Mouse (Mus musculus) hindbrain, embryonic 14.5 days (tissue): ENCODE data around the gene Zfp114. TPM values are rescaled to one million over a fixed set of nuclear protein-coding genes. Genes with fewer than 3 reads are reported as not detected.

Experiments used
- ATAC-seq: fragments of 200-750 bp; cut with Nextera tagmentation; 2 replicates; pipeline ENCODE4 v1.8.0; 2017; ENCODE audit warnings: moderate number of reproducible peaks, mild to moderate bottlenecking, moderate TSS enrichment, moderate library complexity; ENCODE audit not compliant: low FRiP score
- DNase-seq: peaks from one replicate; pipeline ENCODE4 v3.0.0-alpha.2; 2015; ENCODE audit warnings: low spot score
- H3K27ac ChIP-seq: fragments of 300-500 bp; sonication (generic); 2 replicates; pipeline ENCODE4 v1.5.1; 2014; ENCODE audit warnings: mild to moderate bottlenecking, moderate library complexity
- H3K27me3 ChIP-seq: fragments of 300-500 bp; sonication (generic); 2 replicates; pipeline ENCODE4 v1.6.1; 2014; ENCODE audit warnings: mild to moderate bottlenecking, low read length, mixed read lengths; ENCODE audit not compliant: control insufficient read depth, insufficient read depth
- H3K36me3 ChIP-seq: fragments of 300-500 bp; sonication (generic); replicated peaks from 2 replicates; pipeline ENCODE4 v1.6.1; 2014; ENCODE audit not compliant: control insufficient read depth, insufficient read depth
- H3K4me1 ChIP-seq: fragments of 300-500 bp; sonication (generic); replicated peaks from 2 replicates; pipeline ENCODE4 v1.6.1; 2014; ENCODE audit warnings: antibody characterized with exemption, low read length, mixed read lengths; ENCODE audit not compliant: control insufficient read depth, insufficient read depth
- H3K4me2 ChIP-seq: fragments of 300-500 bp; sonication (generic); replicated peaks from 2 replicates; pipeline ENCODE4 v1.6.1; 2014; ENCODE audit warnings: mild to moderate bottlenecking, moderate library complexity
- H3K4me3 ChIP-seq: fragments of 300-500 bp; sonication (generic); replicated peaks from 2 replicates; pipeline ENCODE4 v1.5.1; 2014; ENCODE audit warnings: mild to moderate bottlenecking, low read length
- H3K9ac ChIP-seq: fragments of 300-500 bp; sonication (generic); 2 replicates; pipeline ENCODE4 v1.6.1; 2014
- H3K9me3 ChIP-seq: fragments of 300-500 bp; sonication (generic); 2 replicates; pipeline ENCODE4 v1.6.1; 2016; ENCODE audit warnings: low read length; ENCODE audit not compliant: control insufficient read depth
- WGBS: fragments of 180-500 bp; shearing (Covaris S2); extraction: QIAGEN DNeasy Blood & Tissue Kit; methylation state at CpG from one replicate; pipeline ENCODE4 v1.1.7; 2014; 5-methylcytosine and 5-hydroxymethylcytosine counted together
- polyA plus RNA-seq: library from polyadenylated mRNA; unstranded; fragments of >200 nt; fragmentation: Nextera tagmentation; extraction: Ambion mirVana; gene quantifications from 2 replicates; pipeline ENCODE4 v1.2.1, GENCODE M21; 2014

Gene Zfp114
- polyA plus RNA-seq = 3.7 and 4.0 TPM in 2 replicates

DNA sequence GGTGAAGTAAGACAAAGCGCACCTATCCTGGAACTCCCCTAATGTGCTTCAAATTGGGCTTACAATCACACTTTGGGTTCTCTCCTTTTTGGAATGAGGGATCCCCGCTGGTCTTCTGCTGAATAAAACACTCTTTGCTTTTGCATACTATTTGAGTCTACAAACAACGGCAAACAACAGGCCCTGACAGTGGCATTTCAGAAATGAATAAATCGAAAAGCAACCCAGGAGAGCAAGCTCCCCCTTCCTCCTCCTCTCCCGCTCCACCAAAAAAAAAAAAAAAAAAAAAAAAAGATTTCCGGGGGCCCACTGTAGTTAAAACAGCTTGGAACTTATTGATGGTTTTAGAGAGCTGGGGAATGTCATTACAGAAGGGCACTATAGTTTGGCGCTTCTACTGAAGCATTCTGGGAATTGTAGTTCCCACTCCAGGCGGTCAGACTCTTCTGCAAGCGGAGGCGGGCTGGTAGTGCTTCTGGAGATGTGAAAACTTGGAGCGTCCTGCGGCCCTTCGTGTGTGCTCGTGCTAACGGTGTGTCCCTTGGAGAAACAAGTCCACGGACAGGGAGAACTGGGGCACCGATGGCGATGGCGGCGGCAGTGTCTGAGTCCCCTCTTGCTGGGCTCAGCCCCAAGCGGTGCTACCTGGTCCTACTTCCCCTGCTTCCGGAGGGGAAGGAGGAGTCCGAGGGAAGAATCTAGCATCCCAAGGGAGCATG, at the start of gene Zfp114:
Gene Zfp114 (plus strand): TSS at position 443 of the 719 bp plus-strand sequence.
- WGBS = 12% methylated on average over 23 of the region's 23 CpGs
- Histone ChIP-seq H3K27me3 (no peaks in the 10 kb centered on the region), H3K4me2 (peak within 1 kb of the TSS; percentile 50), H3K9ac (peak within 1 kb of the TSS; percentile 66), H3K36me3 (no peaks in the 10 kb centered on the region), H3K4me3 (peak within 1 kb of the TSS; percentile 48), H3K27ac (0 out of 2 replicates have a peak within 1 kb of the TSS, but pooled peaks have one; percentile 60), H3K4me1 (no peaks in the 10 kb centered on the region), H3K9me3 (no peaks in the 10 kb centered on the region)
- DNase-seq = peak; percentile 83
- ATAC-seq = peak; percentile 90

DNA sequence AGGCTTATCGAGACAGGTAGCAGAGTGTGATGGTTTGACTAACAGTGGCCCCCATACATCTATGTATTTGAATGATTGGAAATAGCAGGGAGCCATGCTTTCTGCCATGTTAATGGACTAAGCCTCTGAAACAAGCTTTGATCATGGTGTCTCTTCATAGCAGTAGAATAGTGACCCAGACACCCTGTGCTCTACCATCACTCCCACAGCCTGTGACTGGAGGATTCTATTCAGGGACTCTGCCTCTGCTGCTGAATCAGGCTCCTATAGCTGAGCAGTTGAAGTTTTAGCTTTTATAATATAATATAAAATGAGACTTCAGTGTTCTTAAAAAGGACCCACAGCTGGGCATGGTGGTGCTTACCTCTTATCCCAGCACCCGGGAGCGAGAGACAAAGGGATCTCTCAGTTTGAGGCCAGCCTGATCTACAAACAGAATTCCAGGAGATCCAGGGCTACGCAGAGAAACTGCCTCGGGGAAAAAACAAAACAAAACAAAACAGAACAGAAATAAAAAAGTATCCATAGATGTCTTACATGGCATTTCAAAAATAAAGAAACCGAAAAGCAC, 41.4 kb upstream of the Zfp114 start:
- Histone ChIP-seq H3K9ac (peak overlapping the region; percentile 73), H3K4me2 (peak overlapping the region; percentile 56), H3K4me1 (peaks cover 12% of the 10 kb centered on the region), H3K27ac (peak overlapping the region; percentile 55), H3K9me3 (no peaks in the 10 kb centered on the region), H3K36me3 (peaks cover 24% of the 10 kb centered on the region), H3K4me3 (peak overlapping the region; percentile 53), H3K27me3 (no peaks in the 10 kb centered on the region)
- 19% methylated on average over 6 of the region's 6 CpGs for WGBS
- peak; percentile 65 for ATAC-seq
- DNase-seq = peak; percentile 24

DNA sequence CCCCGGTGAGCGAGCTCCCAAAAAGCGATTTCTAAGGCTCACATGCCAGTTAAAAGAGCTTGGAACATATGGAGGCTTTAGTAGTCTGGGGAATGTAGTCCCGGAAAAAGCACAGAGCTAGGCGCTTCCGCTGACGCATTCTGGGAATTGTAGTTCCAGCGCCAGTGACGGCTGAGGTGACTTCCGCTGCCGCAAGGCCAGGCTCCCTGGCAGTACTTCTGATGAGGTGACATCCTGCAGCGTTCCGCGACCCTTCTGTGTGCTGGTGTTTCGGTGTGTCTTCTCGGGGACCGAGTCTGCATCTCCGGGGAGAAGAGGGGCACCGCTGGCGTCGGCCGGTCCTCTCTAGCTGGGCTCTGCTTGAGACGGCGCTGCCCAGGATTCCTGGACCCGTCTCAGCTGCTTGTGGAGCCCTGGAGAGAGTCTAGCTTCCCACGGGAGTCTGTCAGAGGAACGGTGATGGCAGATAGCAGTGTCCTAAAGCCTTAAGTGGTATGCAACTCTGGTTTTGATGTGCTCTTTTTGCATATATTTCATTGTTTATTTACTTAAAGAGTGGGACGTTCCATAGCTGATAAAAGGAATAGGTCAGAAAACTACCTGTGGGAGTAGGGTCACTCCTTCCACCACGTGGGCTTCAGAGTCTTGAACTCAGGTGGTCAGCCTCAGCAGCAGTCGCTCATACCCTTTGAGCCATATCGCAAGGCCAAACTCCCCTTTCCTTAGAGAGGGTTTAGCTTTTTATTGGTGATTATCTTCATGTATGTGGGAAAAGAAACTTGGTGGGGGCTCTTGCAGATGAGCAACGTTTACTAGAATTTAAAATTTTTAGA, 40.6 kb upstream of the Zfp114 start, which contains the start of gene Zfp235:
Gene Zfp235 (plus strand): TSS at position 174 of the 833 bp plus-strand sequence.
- Histone ChIP-seq H3K4me1 (peaks cover 12% of the 10 kb centered on the region), H3K4me2 (peak within 1 kb of the TSS; percentile 56), H3K9ac (peak within 1 kb of the TSS; percentile 73), H3K27ac (peak within 1 kb of the TSS; percentile 57), H3K27me3 (no peaks in the 10 kb centered on the region), H3K36me3 (peaks cover 30% of the 10 kb centered on the region), H3K4me3 (peak within 1 kb of the TSS; percentile 53), H3K9me3 (no peaks in the 10 kb centered on the region)
- WGBS = 3% methylated on average over 32 of the region's 32 CpGs
- ATAC-seq = peak; percentile 93
- DNase-seq = peak; percentile 95

- Histone ChIP-seq H3K9me3 (no peaks in the 10 kb centered on the region; the same call in 1 of the 2 replicates), H3K9ac (no peak overlapping the region), H3K27me3 (no peaks in the 10 kb centered on the region), H3K4me3 (no peak overlapping the region), H3K4me2 (no peak overlapping the region), H3K4me1 (no peaks in the 10 kb centered on the region), H3K36me3 (peaks cover 54% of the 10 kb centered on the region), H3K27ac (no peak overlapping the region)
- WGBS = 93% methylated on average over 6 of the region's 6 CpGs
- ATAC-seq (no peak), DNase-seq (no peak)
Observed at GRCm38 (mm10) chr7:24142566-24142965, 32.3 kb upstream of the Zfp114 start.

GRCm38 (mm10) chr7:24153272-24153671, 21.6 kb upstream of the Zfp114 start:
- ATAC-seq (no peak), DNase-seq (no peak)
- H3K4me3 ChIP-seq = no peak overlapping the region
- H3K36me3 ChIP-seq = no peaks in the 10 kb centered on the region
- H3K9me3 ChIP-seq = 0 out of 2 replicates have a peak, but pooled peaks cover 5% of the 10 kb centered on the region
- WGBS = 16% methylated on average over 1 of the region's 1 CpGs
- H3K4me2 ChIP-seq = no peak overlapping the region
- no peak overlapping the region for H3K27ac ChIP-seq
- no peaks in the 10 kb centered on the region for H3K4me1 ChIP-seq
- no peak overlapping the region for H3K9ac ChIP-seq
- H3K27me3 ChIP-seq = no peaks in the 10 kb centered on the region

- no peak for ATAC-seq
- Histone ChIP-seq H3K27me3 (no peaks in the 10 kb centered on the region), H3K4me3 (no peak overlapping the region), H3K36me3 (no peaks in the 10 kb centered on the region), H3K27ac (no peak overlapping the region), H3K9me3 (no peaks in the 10 kb centered on the region), H3K4me2 (no peak overlapping the region), H3K4me1 (no peaks in the 10 kb centered on the region), H3K9ac (no peak overlapping the region)
- DNase-seq = no peak
- WGBS = 67% methylated on average over 4 of the region's 4 CpGs
Observed at GRCm38 (mm10) chr7:24172191-24172590, 2.7 kb upstream of the Zfp114 start.

DNA sequence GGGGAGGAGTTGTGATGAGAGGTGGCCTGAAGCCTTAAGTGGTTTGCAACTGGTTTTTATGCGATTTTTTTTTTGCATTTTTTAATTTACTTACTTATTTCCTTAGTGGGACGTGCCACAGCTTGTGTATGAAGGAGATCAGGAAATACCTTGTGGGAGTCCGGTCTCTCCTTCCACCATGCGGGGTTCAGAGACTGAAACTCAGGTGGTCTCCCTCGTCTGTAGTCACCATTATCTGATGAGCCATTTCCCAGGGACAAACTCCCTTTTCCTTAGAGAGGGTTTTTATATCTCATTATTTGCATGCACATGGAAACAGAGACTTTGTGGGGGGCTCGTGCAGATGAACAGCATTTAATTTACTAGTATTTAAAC, 464 bp downstream of the Zfp114 start:
- peak overlapping the region; percentile 48 for H3K4me3 ChIP-seq
- no peaks in the 10 kb centered on the region for H3K36me3 ChIP-seq
- H3K9ac ChIP-seq = peak overlapping the region; percentile 66; the same call in 1 of the 2 replicates
- no peaks in the 10 kb centered on the region for H3K9me3 ChIP-seq
- 65% methylated on average over 6 of the region's 6 CpGs for WGBS
- H3K27ac ChIP-seq = no peak overlapping the region
- ATAC-seq (no peak), DNase-seq (no peak)
- H3K4me2 ChIP-seq = peak overlapping the region; percentile 50
- H3K4me1 ChIP-seq = no peaks in the 10 kb centered on the region
- H3K27me3 ChIP-seq = no peaks in the 10 kb centered on the region

DNA sequence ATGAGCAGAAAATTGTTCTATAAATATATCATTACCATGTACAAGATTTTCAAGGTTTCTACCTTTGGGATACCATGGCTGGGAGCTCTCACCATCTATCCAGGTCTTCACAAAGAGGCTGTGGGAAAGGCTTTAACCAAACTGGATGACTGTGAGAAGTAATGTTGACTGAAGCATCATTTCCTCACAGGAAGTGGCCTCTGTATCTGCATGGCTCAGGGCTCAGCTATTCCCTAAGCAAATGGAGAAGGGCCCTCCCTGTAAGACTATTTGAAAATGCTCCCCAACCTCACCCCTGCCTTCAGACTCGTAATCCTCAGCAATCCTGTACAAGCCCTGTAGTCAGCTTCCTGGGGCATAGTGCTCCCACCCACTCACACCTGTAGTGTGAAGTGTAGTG, 12.8 kb downstream of the Zfp114 start:
- DNase-seq (no peak), ATAC-seq (no peak)
- WGBS = 79% methylated on average over 1 of the region's 1 CpGs
- H3K9ac ChIP-seq = no peak overlapping the region
- no peak overlapping the region for H3K4me3 ChIP-seq
- no peaks in the 10 kb centered on the region for H3K9me3 ChIP-seq
- H3K27ac ChIP-seq = no peak overlapping the region
- H3K4me1 ChIP-seq = no peaks in the 10 kb centered on the region
- H3K36me3 ChIP-seq = no peaks in the 10 kb centered on the region
- no peak overlapping the region for H3K4me2 ChIP-seq
- no peaks in the 10 kb centered on the region for H3K27me3 ChIP-seq
